8 mouse cellular contexts compared by ENCODE assay signal in the genomic region with DNA sequence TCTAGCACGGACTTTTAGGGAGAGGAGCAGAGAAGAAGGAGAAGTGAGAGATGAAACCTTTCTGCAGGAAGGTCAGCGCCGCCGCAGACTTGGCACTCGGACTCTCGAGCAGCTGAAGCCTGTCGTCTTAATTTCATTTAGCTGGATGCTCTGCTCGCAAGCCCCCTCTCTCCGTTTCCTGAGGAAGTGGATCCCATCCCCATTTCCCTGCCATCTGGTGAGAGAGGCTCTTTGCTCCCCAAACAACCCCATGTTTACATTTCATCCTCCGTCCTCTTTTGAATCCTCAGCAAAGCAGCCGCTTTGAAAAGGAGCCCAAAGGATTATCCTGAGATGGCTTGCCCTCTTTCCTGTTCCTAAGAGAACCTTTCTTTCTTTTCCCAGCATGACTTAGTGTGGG. TPM values are rescaled to one million over a fixed set of nuclear protein-coding genes. Genes with fewer than 3 reads are reported as not detected.
A peak's percentile ranks its signal among the peaks of the same experiment; 100 is the strongest.
DNase-seq lines count a peak whose midpoint lies in the region; ATAC-seq and TF ChIP-seq lines count a peak whose summit lies in the region.

No protein-coding gene starts in this region.

- DNase-seq in left cerebral cortex, postnatal 4 days, result peak; percentile 38
- no peak for DNase-seq in left cerebral cortex, adult 2 months (ENCODE audit: extremely low spot score in 1 of 2, low spot score in 2 of 2)
- no peak for DNase-seq in forebrain, postnatal 0 days
- peak; percentile 67 to 71 for DNase-seq in kidney, postnatal 4 days
- DNase-seq in urinary bladder, postnatal 25 days (ENCODE audit: low spot score), result no peak
- DNase-seq in urinary bladder, adult 2 months (ENCODE audit: low spot score), result no peak

- H3K27ac ChIP-seq in left cerebral cortex, adult 2 months, result no peak overlapping the region
- H3K27ac ChIP-seq in forebrain, postnatal 0 days (ENCODE audit: low read depth, low read length), result no peak overlapping the region
- 0 out of 2 replicates have a peak overlapping the region, but pooled peaks have one; percentile 2 for H3K27ac ChIP-seq in small intestine, adult 2 months (ENCODE audit: insufficient read depth, low read depth, low read length)

- no peak for TF ChIP-seq CTCF in left cerebral cortex, adult 2 months (IDR thresholded peaks at IDR 0.05)
- no peak for TF ChIP-seq CTCF in forebrain, postnatal 0 days (IDR thresholded peaks at IDR 0.05; ENCODE audit: low read depth)
- TF ChIP-seq CTCF in small intestine, adult 2 months (IDR thresholded peaks at IDR 0.05; ENCODE audit: extremely low read depth, insufficient read length, insufficient replicate concordance, low read depth, low read length), result no peak

- no peaks in the 10 kb centered on the region for H3K36me3 ChIP-seq in forebrain, postnatal 0 days (ENCODE audit: insufficient read depth)
- peaks cover 4% of the 10 kb centered on the region for H3K36me3 ChIP-seq in small intestine, adult 2 months (ENCODE audit: control insufficient read depth, insufficient read depth, low read length)

- no peak overlapping the region for H3K9ac ChIP-seq in forebrain, postnatal 0 days

- peak overlapping the region; percentile 16; the same call in 1 of the 2 replicates for H3K4me2 ChIP-seq in forebrain, postnatal 0 days (ENCODE audit: low read depth)

- no peak for ATAC-seq in forebrain, postnatal 0 days
- ATAC-seq in activated CD4-positive, CD25-positive, alpha-beta regulatory T cell, adult 4 months, result no peak

- intact Hi-C loops in left cerebral cortex, postnatal 4 days (cut with DNase I), result no loop called here
- intact Hi-C loops in left cerebral cortex, adult 2 months (cut with DNase I), result no loop called here

- TF ChIP-seq POLR2A in small intestine, adult 2 months (IDR thresholded peaks at IDR 0.05; ENCODE audit: low read depth, low read length), result no peak

- H3K4me1 ChIP-seq in forebrain, postnatal 0 days (ENCODE audit: insufficient read depth), result no peaks in the 10 kb centered on the region; the same call in 1 of the 2 replicates
- peaks cover 4% of the 10 kb centered on the region; the same call in 1 of the 2 replicates for H3K4me1 ChIP-seq in small intestine, adult 2 months (ENCODE audit: control insufficient read depth, insufficient read depth, insufficient read length, low read length)

- WGBS in forebrain, postnatal 0 days, result 12% methylated on average over 11 of the region's 11 CpGs
- WGBS in small intestine, adult 2 months, result 71% methylated on average over 11 of the region's 11 CpGs

- H3K4me3 ChIP-seq in left cerebral cortex, adult 2 months, result no peak overlapping the region
- H3K4me3 ChIP-seq in forebrain, postnatal 0 days (ENCODE audit: low read depth, low read length), result no peak overlapping the region
- no peak overlapping the region for H3K4me3 ChIP-seq in small intestine, adult 2 months (ENCODE audit: low read depth, low read length)

- no peaks in the 10 kb centered on the region for H3K27me3 ChIP-seq in forebrain, postnatal 0 days (ENCODE audit: insufficient read depth, low read length)
- no peaks in the 10 kb centered on the region for H3K27me3 ChIP-seq in small intestine, adult 2 months (ENCODE audit: control insufficient read depth, insufficient read depth, low read length)

- H3K9me3 ChIP-seq in forebrain, postnatal 0 days (ENCODE audit: low read length), result no peaks in the 10 kb centered on the region

RNA-seq across cellular contexts. Expression of a gene that starts 16.2 kb away (rescaled TPM):
- 10 to 100 TPM; 73.6 to 80.7 TPM for total RNA-seq in left cerebral cortex, postnatal 4 days (2021)
- total RNA-seq in left cerebral cortex, adult 2 months (2021), result 10 to 100 TPM; 54.4 to 58.1 TPM
- 76.6 and 110 TPM in 2 replicates for total RNA-seq in forebrain, postnatal 0 days (2014; rRNA removed)
- polyA plus RNA-seq in forebrain, postnatal 0 days (2015; fragmentation: Nextera tagmentation; extraction: Ambion mirVana), result 45.0 and 81.6 TPM in 2 replicates
- 4.9 and 15.2 TPM in 2 replicates for polyA plus RNA-seq in small intestine, adult 2 months (2012; rRNA removed)
- polyA plus RNA-seq in activated CD4-positive, CD25-positive, alpha-beta regulatory T cell, adult 4 months (2017; shearing (Covaris generic)), result 1 to 10 TPM in 1 of 2 experiments, not detected in 1; 1.1 TPM
- 17.9 and 19.1 TPM in 2 replicates for polyA plus RNA-seq in urinary bladder, adult 2 months (2012; rRNA removed)

Comparison
In these comparisons a context has a peak if more than half of its experiments do, and no peak if none do; other contexts are left out.
1. DNase-seq: peak in left cerebral cortex, postnatal 4 days (single experiment) and kidney, postnatal 4 days (2 of 2); none in left cerebral cortex, adult 2 months (0 of 2), forebrain, postnatal 0 days (single experiment), urinary bladder, postnatal 25 days (single experiment) and urinary bladder, adult 2 months (single experiment).